Mouse (Mus musculus): ENCODE results near the gene Metap2. TPM values are rescaled to one million over a fixed set of nuclear protein-coding genes. Genes with fewer than 3 reads are reported as not detected.

Metap2 gene
- polyA plus RNA-seq, 1 experiment = 1,559 TPM

DNA sequence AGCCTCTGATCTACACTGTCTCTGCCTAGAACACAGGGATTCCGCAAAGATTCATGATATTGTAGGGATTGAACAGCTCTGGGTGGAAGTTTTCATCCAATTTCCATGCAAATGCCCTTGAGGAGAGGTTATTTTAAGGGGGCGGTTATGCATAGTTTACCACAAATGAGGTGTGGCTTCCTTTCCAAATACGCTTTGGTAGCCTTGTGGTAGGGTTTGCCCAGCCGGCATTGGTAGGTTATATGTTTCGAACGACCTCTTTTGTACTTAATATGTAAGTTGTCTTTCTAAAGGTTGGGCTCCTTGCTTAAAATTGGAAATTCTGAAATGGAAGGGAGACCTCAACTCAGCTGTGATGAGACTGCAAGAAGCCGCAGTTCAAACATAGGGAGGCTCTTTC is 11.6 kb upstream of the Metap2 start:
- H3K4me1 ChIP-seq (ENCODE audit: control insufficient read depth, insufficient read depth, low read length) = peaks cover 4% of the 10 kb centered on the region
- TF ChIP-seq CTCF (IDR thresholded peaks at IDR 0.05; ENCODE audit: control insufficient read depth, insufficient read depth, low read length) (no peak), POLR2A (IDR thresholded peaks at IDR 0.05; ENCODE audit: borderline replicate concordance, control insufficient read depth, low read depth, low read length) (no peak)
- H3K4me3 ChIP-seq (replicated peaks; ENCODE audit: control insufficient read depth, low read depth, low read length) = no peak overlapping the region
- WGBS = 28% methylated on average over 7 of the region's 7 CpGs
- no peak overlapping the region for H3K27ac ChIP-seq (ENCODE audit: control insufficient read depth, insufficient read depth, low read depth, low read length, poor library complexity)

DNA sequence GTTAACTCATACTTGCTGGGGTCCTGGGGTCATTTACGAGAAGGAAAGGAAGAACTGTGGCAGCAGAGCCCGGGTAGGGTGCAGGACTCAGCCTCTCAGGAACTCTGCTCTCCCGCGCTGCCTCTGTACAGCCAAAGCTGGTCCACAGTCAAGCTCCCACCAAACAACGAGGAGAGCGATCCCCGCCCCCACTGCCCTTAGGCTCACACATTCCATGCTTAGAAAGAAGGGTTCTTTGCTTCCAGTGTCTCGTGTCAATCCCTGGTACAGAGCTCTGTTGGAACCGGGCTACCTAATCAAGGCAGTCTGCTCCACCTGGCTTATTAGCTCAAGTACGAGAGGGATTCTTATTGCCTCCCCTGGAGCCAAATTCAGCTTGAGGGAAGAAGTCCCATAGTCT is 10.5 kb upstream of the Metap2 start:
- TF ChIP-seq CTCF (IDR thresholded peaks at IDR 0.05; ENCODE audit: control insufficient read depth, insufficient read depth, low read length) (no peak), POLR2A (IDR thresholded peaks at IDR 0.05; ENCODE audit: borderline replicate concordance, control insufficient read depth, low read depth, low read length) (no peak)
- H3K4me1 ChIP-seq (ENCODE audit: control insufficient read depth, insufficient read depth, low read length) = peaks cover 4% of the 10 kb centered on the region
- H3K4me3 ChIP-seq (replicated peaks; ENCODE audit: control insufficient read depth, low read depth, low read length) = no peak overlapping the region
- H3K27ac ChIP-seq (ENCODE audit: control insufficient read depth, insufficient read depth, low read depth, low read length, poor library complexity) = no peak overlapping the region
- WGBS = 76% methylated on average over 10 of the region's 10 CpGs

DNA sequence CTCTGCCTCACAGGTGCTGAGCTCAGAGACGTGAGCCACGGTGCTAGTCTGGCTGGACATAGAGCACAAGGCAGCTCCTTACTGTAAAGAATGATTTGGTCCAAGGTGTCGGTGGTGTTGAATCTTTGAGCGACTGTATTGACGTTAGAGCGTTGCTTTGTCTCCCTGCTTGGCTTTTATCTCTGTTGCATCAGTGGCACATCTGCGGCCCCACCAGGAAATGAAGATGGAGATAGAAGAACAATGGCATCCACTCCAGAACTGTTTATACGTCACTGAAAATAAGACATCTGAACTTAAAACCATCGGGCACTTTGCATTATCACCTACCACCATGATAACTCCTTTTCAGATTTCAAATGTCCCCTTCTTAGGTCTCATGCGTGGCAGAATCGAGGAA is 3.0 kb upstream of the Metap2 start:
- no peak overlapping the region for H3K4me3 ChIP-seq (replicated peaks; ENCODE audit: control insufficient read depth, low read depth, low read length)
- WGBS = 72% methylated on average over 11 of the region's 11 CpGs
- H3K4me1 ChIP-seq (ENCODE audit: control insufficient read depth, insufficient read depth, low read length) = no peaks in the 10 kb centered on the region
- TF ChIP-seq CTCF (IDR thresholded peaks at IDR 0.05; ENCODE audit: control insufficient read depth, insufficient read depth, low read length) = no peak
- TF ChIP-seq POLR2A (IDR thresholded peaks at IDR 0.05; ENCODE audit: borderline replicate concordance, control insufficient read depth, low read depth, low read length) = no peak
- no peak overlapping the region for H3K27ac ChIP-seq (ENCODE audit: control insufficient read depth, insufficient read depth, low read depth, low read length, poor library complexity)

DNA sequence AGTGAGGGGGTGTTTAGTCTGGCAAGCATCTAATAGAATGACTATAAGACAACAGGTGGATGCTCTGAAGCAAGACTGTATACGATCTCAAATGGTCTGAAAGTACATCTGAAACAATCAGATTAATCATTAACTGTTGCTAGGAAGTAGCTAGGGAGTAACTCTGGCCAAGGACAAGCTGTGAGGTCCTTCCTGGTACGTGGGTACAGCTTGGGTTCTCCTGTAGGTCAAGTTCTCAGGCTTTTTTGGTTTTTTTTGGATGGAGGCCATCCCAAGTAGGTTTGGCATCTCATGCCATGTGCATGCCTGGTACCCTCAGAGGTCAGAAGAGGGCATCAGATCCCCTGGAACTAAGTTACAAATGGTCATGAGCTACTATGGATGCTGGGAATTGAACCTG is 2.4 kb upstream of the Metap2 start:
- 52% methylated on average over 2 of the region's 2 CpGs for WGBS

DNA sequence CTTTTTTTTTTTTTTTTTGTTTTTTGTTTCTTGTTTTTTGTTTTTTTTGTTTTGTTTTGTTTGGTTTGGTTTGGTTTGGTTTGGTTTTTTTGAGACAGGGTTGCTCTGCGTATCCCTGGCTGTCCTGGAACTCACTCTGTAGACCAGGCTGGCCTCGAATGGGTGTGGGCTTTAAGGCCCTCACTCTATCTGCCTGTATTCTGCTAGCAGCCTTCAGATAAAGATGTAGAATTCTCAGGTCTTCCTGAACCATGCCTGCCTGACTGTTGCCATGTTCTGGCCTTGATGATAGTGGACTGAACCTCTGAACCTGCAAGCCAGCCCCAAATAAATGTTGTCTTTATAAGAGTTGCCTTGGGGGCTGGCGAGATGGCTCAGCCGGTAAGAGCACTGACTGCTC is 4.3 kb downstream of the Metap2 start:
- Histone ChIP-seq H3K4me3 (replicated peaks; ENCODE audit: control insufficient read depth, low read depth, low read length) (no peak overlapping the region), H3K4me1 (ENCODE audit: control insufficient read depth, insufficient read depth, low read length) (no peaks in the 10 kb centered on the region; the same call in 1 of the 2 replicates), H3K27ac (ENCODE audit: control insufficient read depth, insufficient read depth, low read depth, low read length, poor library complexity) (peak overlapping the region; percentile 38)
- TF ChIP-seq POLR2A (IDR thresholded peaks at IDR 0.05; ENCODE audit: borderline replicate concordance, control insufficient read depth, low read depth, low read length) (no peak), CTCF (IDR thresholded peaks at IDR 0.05; ENCODE audit: control insufficient read depth, insufficient read depth, low read length) (no peak)
- 80% methylated on average over 4 of the region's 4 CpGs for WGBS

More for the DNA sequence above, 2.4 kb upstream of the Metap2 start:
- TF ChIP-seq CTCF (IDR thresholded peaks at IDR 0.05; ENCODE audit: control insufficient read depth, insufficient read depth, low read length) (no peak), POLR2A (IDR thresholded peaks at IDR 0.05; ENCODE audit: borderline replicate concordance, control insufficient read depth, low read depth, low read length) (no peak)
- Histone ChIP-seq H3K27ac (ENCODE audit: control insufficient read depth, insufficient read depth, low read depth, low read length, poor library complexity) (no peak overlapping the region), H3K4me1 (ENCODE audit: control insufficient read depth, insufficient read depth, low read length) (no peaks in the 10 kb centered on the region), H3K4me3 (replicated peaks; ENCODE audit: control insufficient read depth, low read depth, low read length) (no peak overlapping the region)

DNA sequence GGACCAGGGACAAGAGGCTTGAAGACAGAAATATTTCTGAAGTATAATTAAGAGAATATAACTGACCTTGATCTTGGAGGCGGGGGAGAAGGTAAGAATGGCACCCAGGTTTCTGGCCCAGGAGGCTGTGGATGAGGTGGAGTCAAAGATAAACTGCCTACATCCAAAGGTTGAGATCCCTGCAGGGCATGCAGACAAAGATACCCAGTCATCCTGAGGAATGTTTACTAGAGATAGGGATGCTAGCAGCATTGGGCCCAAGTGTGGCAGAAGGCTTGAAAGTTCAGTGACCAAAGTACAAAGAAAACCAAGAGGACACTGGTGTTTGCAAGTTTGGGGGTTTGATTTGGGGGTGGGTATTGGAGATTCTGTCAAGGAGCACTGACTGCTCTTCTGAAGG is 5.9 kb downstream of the Metap2 start:
- peak overlapping the region; percentile 9; the same call in 1 of the 2 replicates for H3K27ac ChIP-seq (ENCODE audit: control insufficient read depth, insufficient read depth, low read depth, low read length, poor library complexity)
- H3K4me3 ChIP-seq (replicated peaks; ENCODE audit: control insufficient read depth, low read depth, low read length) = peak overlapping the region; percentile 48
- WGBS = 62% methylated on average over 1 of the region's 1 CpGs
- no peak for TF ChIP-seq CTCF (IDR thresholded peaks at IDR 0.05; ENCODE audit: control insufficient read depth, insufficient read depth, low read length)
- no peak for TF ChIP-seq POLR2A (IDR thresholded peaks at IDR 0.05; ENCODE audit: borderline replicate concordance, control insufficient read depth, low read depth, low read length)
- H3K4me1 ChIP-seq (ENCODE audit: control insufficient read depth, insufficient read depth, low read length) = no peaks in the 10 kb centered on the region; the same call in 1 of the 2 replicates

DNA sequence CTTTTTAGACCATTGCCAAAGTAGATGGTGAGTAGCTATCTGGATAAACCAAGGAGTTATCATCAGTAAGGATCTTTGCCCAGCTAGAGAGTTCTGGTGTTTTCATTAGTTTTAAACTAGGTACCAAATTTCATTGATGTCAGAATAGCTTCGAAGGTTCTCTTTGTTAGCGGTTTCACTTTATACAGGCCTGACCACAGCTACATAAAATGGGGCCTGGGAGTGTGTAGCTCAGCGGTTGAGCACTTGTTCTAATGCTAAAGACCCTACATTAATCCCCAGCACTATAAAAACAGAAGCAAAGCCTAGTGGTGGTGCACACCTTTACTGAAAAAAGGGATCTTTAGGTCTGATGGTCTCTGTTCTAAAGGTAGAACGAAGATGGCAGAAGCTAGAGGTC is 6.3 kb downstream of the Metap2 start:
- WGBS = 80% methylated on average over 4 of the region's 4 CpGs
- Histone ChIP-seq H3K27ac (ENCODE audit: control insufficient read depth, insufficient read depth, low read depth, low read length, poor library complexity) (peak overlapping the region; percentile 42; the same call in 1 of the 2 replicates), H3K4me1 (ENCODE audit: control insufficient read depth, insufficient read depth, low read length) (no peaks in the 10 kb centered on the region; the same call in 1 of the 2 replicates), H3K4me3 (replicated peaks; ENCODE audit: control insufficient read depth, low read depth, low read length) (peak overlapping the region; percentile 48)
- no peak for TF ChIP-seq POLR2A (IDR thresholded peaks at IDR 0.05; ENCODE audit: borderline replicate concordance, control insufficient read depth, low read depth, low read length)
- no peak for TF ChIP-seq CTCF (IDR thresholded peaks at IDR 0.05; ENCODE audit: control insufficient read depth, insufficient read depth, low read length)

DNA sequence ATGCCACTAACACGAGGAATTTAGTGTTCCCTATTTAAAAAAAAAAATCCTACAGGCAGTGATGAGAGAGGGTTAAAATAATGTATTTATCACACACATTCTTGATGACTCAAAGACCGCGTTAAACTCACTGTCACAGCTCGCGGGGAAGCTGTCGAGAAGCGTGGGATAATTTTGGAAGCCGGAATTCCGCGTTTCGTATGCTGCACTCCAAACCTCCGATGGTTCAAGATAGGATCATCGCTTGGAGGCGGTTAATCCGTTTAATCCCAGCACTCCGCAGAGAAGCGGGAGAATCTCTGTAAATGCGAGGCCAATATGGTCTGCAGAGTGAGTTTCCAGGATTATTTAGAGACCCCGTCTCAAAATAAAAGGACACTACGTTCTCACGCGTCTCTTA is 6.9 kb downstream of the Metap2 start:
- Histone ChIP-seq H3K4me3 (replicated peaks; ENCODE audit: control insufficient read depth, low read depth, low read length) (peak overlapping the region; percentile 95), H3K27ac (ENCODE audit: control insufficient read depth, insufficient read depth, low read depth, low read length, poor library complexity) (peak overlapping the region; percentile 81), H3K4me1 (ENCODE audit: control insufficient read depth, insufficient read depth, low read length) (peaks cover under 1% of the 10 kb centered on the region; the same call in 1 of the 2 replicates)
- TF ChIP-seq CTCF (IDR thresholded peaks at IDR 0.05; ENCODE audit: control insufficient read depth, insufficient read depth, low read length) = no peak
- TF ChIP-seq POLR2A (IDR thresholded peaks at IDR 0.05; ENCODE audit: borderline replicate concordance, control insufficient read depth, low read depth, low read length) = no peak
- WGBS = 7% methylated on average over 22 of the region's 22 CpGs

DNA sequence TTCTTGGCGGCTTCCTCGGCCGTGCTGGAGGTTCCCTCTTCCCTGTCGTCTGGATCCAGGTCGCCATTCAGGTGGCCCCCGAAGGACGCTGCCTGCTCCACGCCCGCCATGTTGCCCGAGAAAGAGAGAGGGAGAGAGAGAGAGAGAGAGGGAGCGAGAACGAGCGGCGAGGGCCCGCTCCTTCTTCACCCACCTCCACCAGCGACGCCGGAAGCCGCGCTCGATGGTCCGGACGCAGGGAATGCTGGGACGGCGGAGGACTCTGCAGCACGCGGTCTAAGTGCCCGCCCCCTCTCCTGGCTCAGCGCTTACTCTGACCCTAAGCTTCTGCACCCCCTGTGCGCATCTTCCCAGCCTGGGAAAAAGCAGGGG is 7.3 kb downstream of the Metap2 start:
- TF ChIP-seq POLR2A (IDR thresholded peaks at IDR 0.05; ENCODE audit: borderline replicate concordance, control insufficient read depth, low read depth, low read length) (peak; percentile 93), CTCF (IDR thresholded peaks at IDR 0.05; ENCODE audit: control insufficient read depth, insufficient read depth, low read length) (no peak)
- whole genome bisulfite sequencing = under 1% methylated on average over 29 of the region's 30 CpGs
- H3K27ac ChIP-seq (ENCODE audit: control insufficient read depth, insufficient read depth, low read depth, low read length, poor library complexity) = peak overlapping the region; percentile 81
- H3K4me1 ChIP-seq (ENCODE audit: control insufficient read depth, insufficient read depth, low read length) = peaks cover 1% of the 10 kb centered on the region; the same call in 1 of the 2 replicates
- H3K4me3 ChIP-seq (replicated peaks; ENCODE audit: control insufficient read depth, low read depth, low read length) = peak overlapping the region; percentile 95
